Mouse (Mus musculus): ENCODE data around the gene Tas2r131.
"Not testable (repeated sequence)": the region's sequence is repeated elsewhere in the genome, so short reads cannot be mapped to it uniquely, and the experiment has no call there.

Gene Tas2r131

DNA sequence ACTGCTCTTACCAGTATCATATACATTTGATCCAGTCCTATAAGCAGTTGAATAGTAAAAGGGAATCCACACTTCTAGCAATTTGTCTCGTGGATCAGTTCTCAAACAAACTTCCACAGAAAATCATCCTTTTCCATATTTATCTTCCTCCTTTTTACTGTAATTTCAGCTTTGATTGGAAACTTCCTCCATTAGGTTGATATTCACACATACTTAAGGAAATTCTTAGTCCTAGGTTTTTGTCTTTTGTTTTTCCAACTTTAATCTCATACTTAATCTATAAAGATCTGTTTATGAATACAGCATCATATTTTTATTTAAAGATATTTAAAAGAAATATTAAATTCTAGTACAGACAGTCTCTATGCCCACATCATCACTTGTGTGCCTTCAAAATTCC is at the start of gene Tas2r131:
Gene Tas2r131, minus strand, starts transcription at position 101 of the 400 bp plus-strand sequence.
- DNase-seq = no peak

DNA sequence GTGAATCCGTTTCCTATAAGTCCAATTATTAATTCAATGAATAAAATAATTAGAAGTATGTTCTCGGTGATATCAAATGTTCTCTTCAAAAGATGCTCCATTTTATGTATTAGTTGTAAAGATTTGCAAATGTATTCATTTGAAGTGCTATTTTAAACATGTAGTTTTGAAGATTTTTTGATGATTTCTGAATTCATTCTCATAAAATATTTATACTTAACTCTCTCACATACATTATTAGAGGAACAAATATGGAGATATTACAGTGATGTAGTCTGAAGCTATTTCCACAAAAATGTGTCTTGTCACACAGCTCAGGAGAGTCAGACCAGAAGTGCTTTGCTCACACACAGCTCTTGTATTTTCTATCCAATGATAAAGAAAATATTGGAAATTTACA is 23.1 kb upstream of the Tas2r131 start, which contains the start of gene Tas2r109:
Gene Tas2r109, minus strand, starts transcription at position 101 of the 400 bp plus-strand sequence.
- no peak for DNase-seq

DNA sequence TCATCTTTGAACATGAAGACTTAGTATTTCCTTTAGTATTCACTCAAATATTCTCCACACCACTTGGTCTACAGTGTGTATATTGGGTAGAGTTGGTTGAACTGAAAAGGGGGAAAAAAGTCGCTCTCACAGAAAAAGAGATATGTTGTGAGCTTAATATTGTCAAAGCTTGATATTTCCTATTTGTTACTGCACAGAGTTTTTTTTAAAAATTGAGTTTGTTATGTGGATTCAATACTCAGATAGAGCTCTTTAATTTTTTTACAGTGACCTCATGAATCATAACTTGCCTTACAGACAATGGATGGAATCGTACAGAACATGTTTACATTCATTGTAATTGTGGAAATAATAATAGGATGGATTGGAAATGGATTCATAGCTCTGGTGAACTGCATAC is 6.9 kb downstream of the Tas2r131 start, which contains the start of gene Tas2r129:
Gene Tas2r129, plus strand, starts transcription at position 301 of the 400 bp plus-strand sequence.
- DNase-seq = no peak

DNA sequence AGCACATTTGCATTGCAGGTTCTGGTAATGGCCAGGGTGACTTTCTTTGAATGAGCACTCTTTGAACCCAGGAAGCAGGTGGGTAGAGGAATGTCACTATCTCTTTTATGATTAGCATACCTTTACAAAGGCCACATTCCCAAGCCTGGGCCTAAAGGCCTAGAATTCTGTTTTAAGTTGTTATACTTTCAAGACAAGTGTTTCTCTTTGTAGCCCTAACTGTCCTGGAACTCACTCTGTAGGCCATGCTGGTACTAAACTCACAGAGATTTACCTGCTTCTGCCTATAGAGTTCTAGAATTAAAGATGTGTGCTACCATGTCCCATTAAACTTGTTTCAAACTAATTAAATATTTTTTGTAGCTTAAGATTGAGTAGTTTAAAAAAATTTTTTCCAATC is 16.3 kb downstream of the Tas2r131 start:
- DNase-seq = not testable (repeated sequence)

DNA sequence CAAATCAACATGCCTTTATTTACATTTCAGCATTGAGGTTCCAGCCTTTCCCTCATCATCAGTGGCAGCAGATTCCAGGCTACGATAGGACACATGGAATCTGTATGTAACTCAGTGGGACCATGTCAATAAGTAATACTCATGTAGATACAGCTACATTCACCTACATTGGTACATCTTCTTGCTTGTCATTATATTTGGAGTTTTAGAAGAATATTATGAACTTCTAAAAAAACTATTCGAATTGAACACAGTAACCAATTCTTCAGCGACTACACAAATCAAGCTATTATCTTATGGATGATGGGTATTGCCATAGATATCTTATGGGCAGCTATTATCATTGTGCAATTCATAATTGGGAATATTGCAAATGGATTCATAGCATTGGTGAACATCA is 48.4 kb downstream of the Tas2r131 start, which contains the start of gene Tas2r125:
Gene Tas2r125, plus strand, starts transcription at position 301 of the 400 bp plus-strand sequence.
- no peak for DNase-seq

Data from liver (tissue).